Mouse (Mus musculus) C2C12 (cell line): ENCODE measurements around the gene Ell2.

Experiments used
- CEBPB ChIP-seq: IDR thresholded peaks from one replicate; pipeline ENCODE4 v1.6.1; 2011; ENCODE audit warnings: low read depth, mild to moderate bottlenecking, control low read depth, moderate library complexity
- CTCF ChIP-seq: IDR thresholded peaks from one replicate; pipeline ENCODE4 v1.5.1; 2011; ENCODE audit not compliant: control insufficient read depth, insufficient read depth, insufficient read length
- FOSL1 ChIP-seq: IDR thresholded peaks from one replicate; pipeline ENCODE4 v1.8.0; 2011; ENCODE audit warnings: mild to moderate bottlenecking, low read length; ENCODE audit not compliant: poor library complexity, insufficient read depth, severe bottlenecking
- MAX ChIP-seq: IDR thresholded peaks from one replicate; pipeline ENCODE4 v1.6.1; 2011; ENCODE audit warnings: mild to moderate bottlenecking, control low read depth
- MYOG ChIP-seq: IDR thresholded peaks from one replicate; pipeline ENCODE4 v1.6.1; 2011; ENCODE audit not compliant: control insufficient read depth, insufficient read length; ENCODE audit errors: extremely low read depth
- USF1 ChIP-seq: IDR thresholded peaks from one replicate; pipeline ENCODE4 v1.6.1; 2011; ENCODE audit warnings: low read depth, mild to moderate bottlenecking, control low read depth, moderate library complexity

GRCm38 (mm10) chr13:75770744-75771143 is 64.2 kb downstream of the Ell2 start:
- no peak for TF ChIP-seq CEBPB
- TF ChIP-seq CTCF, result no peak
- TF ChIP-seq USF1, result no peak
- no peak for TF ChIP-seq MAX
- TF ChIP-seq MYOG, result no peak
- TF ChIP-seq FOSL1, result no peak
